Mouse (Mus musculus) kidney, postnatal 36 days (tissue): Measurements from ENCODE around the gene St6galnac3.

Experiments
- DNase-seq, 2 experiments: peaks; one replicate each; pipeline ENCODE4 v3.0.0; 2021 to 2022; ENCODE audit warnings: mixed read lengths in 2 of 2

Gene St6galnac3

DNA sequence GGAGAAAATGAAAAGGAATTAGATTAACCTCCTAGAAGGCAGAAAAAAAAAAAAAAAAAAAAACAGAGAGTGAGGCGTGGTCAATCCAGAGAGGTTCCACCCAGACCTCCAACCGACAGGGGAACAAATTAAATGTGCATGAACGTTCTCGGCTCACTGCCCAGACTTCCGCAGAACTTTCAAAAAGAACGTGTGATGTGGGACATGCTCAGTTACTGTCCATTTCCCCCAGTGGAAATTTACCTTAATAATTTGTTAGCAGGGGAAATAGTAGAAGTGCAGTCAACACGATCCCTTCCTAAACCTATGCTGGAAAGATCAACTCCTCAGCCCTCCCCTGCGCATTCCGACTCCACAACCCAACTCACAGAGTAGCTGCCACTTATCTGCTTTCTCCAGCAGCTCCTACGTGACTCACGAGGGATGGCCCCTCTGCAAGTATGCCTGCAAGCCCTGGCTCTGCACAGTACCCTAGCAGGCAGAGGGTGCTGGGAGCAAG, 35.1 kb downstream of the St6galnac3 start:
- DNase-seq: peak; percentile 81

- no peak for DNase-seq
These were observed 37.1 kb downstream of the St6galnac3 start for GRCm38 (mm10) chr3:153687896-153688295.

DNA sequence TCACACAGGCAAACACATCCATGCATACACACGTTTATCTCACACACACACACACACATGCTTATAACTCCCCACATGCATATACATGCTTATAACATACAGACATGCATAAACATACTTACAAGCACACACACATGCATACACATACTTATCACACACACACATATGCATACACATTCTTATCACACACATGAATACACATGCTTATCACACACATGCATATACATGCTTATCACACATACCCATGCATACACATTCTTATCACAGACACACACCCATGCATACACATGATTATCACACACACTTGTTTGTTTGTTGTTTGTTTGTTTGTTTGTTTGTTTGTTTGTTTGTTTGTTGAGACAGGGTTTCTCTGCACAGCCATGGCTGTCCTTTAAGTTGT, 40.1 kb downstream of the St6galnac3 start:
- DNase-seq: no peak

GRCm38 (mm10) chr3:153682303-153682702, 42.7 kb downstream of the St6galnac3 start:
- DNase-seq: no peak

DNA sequence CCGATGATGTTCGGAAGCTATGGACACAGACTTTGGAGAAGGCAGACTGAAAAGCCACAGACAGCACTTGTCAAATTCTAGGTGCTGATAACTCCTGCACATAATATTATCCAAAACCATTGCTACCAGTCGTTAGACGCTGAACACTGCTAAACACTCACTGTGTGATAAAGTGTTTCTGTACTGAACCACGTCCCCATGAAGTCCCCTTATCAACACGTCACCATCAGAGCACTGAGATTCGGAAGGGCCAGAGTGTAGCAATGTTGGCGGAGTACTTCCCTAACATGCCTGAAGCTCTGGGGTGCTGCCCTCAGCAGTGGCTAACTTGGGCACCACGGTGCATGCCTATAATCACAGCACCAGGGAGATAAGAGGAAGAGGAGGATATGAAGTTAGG, 43.3 kb downstream of the St6galnac3 start:
- no peak for DNase-seq

DNA sequence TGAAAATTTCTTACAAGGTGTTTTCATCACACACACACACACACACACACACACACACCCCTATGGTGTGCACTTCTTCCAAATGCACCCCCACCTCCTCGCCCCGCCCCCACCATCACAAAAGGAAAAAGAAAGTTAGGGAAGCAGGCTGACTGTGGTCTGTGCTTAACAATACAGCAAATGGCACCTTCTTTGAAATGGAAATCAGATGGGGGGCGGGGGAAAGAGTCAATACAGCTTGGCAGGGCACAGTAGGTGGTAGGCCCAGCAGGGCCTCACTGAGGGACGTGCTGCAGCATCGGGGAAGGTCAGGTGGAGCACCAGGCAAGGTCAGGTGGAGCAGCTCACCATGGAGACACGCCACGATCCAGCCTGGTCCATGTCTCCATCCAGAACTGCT, 49.1 kb downstream of the St6galnac3 start:
- DNase-seq: no peak

GRCm38 (mm10) chr3:153675073-153675472, 49.9 kb downstream of the St6galnac3 start:
- peak in 1 of 2 experiments; percentile 58 for DNase-seq

GRCm38 (mm10) chr3:153674359-153674758, 50.6 kb downstream of the St6galnac3 start:
- DNase-seq: no peak

DNA sequence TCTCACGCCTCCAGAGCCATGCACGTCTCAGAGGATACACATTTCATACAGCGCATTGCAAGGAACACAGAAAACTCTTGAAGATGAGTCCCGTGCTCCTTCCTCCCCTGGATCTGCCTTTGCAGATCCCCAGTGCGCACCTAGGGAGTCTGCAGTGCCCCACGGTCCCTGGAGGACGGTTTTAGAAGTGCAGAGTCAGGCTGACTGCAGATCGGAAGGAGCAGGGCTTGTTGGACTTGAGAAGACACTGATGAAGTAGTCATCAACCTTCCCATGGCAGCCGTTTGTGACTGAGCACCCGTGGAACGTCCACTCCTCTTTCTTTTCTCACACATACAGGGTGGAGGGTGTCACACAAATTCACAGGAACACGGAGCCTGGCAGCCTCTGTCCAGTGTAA, 51.5 kb downstream of the St6galnac3 start:
- DNase-seq: no peak

- no peak for DNase-seq
These were observed 53.9 kb downstream of the St6galnac3 start for GRCm38 (mm10) chr3:153670953-153671674.

GRCm38 (mm10) chr3:153669737-153670435, 55.1 kb downstream of the St6galnac3 start:
- DNase-seq: peak; percentile 52 to 74

DNA sequence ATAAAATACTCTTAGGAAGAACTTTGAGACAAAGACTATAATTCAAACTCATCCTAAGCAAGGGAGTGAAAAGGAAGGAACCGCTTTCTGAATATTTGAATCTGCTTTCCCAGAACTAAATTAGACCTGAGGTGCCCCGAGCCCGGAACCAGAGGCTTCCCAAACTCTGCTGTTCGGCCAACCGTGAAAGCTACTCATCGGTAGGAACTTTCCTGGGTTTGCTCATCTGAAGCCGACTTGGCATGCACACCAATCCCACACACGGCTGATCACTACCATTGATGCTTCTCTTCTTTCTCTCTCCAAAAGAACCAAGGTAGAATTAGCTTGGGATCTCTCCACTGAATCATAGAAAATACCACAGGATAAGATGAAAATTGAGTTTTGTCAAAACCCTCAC, 55.6 kb downstream of the St6galnac3 start:
- DNase-seq: peak; percentile 76 to 79

GRCm38 (mm10) chr3:153668447-153669290, 56.3 kb downstream of the St6galnac3 start:
- peak; percentile 84 for DNase-seq

- no peak for DNase-seq
These were observed 60.3 kb downstream of the St6galnac3 start for GRCm38 (mm10) chr3:153664696-153665095.

- no peak for DNase-seq
These were observed 61.0 kb downstream of the St6galnac3 start for GRCm38 (mm10) chr3:153663841-153664427.

GRCm38 (mm10) chr3:153662796-153663195, 62.2 kb downstream of the St6galnac3 start:
- DNase-seq: no peak

DNA sequence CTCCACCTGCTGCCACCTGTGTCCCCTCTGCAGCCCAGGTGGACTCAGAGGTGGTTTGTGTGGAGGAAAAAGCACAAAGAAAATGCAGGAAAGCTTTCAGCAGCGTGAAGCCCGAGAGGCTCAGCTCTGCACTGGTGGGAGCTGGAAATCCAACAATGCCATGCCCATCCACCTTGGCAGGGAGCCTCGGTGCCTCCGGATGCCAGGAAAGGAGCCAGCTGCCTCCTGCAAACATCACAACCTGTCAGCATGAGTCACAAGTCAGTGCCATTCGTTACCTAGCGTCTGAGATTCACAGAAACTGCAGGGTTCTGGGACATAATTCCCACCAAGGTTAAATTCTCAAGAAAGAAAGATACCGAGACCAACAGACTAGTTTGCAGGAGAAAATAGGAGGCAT, 63.0 kb downstream of the St6galnac3 start:
- DNase-seq: peak; percentile 29 to 50

DNA sequence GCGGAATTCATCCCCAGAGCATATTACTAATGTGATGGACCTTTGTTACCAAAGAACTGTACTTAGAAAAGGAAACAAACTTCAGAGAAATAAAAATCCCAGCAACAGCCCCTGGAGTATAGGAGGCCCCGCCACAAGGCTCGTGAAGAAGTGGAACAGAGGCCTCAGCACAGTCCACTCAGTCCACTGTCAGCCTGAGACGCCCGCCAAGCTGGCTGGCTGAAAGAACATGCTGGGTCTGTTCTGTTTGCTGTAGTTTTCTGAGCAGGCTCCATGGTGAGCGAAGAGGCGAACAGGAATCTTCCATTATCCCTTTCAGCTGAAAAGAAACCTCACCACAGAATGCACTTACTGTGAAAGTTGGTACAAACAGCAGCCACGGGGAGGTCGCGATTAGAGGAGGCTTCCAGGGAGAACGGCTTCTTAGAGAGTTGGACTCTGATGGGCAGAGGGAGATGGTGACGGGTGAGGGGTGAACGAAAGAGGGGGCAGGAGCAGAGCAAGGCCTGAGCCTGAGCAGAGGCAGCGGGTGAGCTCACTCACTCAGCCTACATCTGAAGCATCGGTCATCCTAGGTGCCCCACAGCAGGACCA, 65.3 kb downstream of the St6galnac3 start:
- no peak for DNase-seq

DNA sequence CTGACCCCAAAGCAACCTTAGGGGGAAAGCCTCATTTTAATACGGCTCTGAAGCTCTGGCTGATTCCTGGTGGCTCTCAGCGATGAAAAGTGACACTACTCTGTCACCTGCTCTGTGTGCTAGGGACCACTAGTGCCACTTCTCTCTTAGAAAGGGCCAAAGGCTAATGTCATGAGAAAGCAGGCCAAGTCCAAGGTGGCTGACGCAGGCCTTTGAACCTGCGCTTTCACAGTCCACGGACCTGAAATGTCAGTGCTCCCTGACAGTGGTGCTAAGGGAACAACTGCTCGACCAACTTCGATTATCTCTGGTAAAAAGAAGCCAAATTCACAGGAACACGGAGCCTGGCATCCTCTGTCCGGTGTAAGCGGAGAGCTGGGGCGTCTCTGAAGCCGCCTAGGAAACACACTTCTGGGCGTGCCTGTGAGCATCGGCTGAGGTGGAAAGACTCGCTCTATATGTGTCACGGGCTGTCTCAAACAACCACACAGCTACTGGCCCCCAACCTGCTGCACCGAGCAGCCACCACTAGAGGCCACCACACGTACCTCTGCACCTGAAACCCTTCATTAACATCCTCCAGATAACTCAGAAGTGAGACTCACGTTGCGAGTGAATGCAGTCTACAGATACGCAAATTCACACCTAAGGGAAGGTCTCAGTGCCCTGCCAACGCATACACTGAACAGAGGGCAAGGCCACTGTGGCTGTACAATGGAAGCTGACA, 66.8 kb downstream of the St6galnac3 start:
- DNase-seq: peak; percentile 62 to 80

- DNase-seq: peak; percentile 63 to 78
These were observed 69.9 kb downstream of the St6galnac3 start for GRCm38 (mm10) chr3:153655071-153655470.

DNA sequence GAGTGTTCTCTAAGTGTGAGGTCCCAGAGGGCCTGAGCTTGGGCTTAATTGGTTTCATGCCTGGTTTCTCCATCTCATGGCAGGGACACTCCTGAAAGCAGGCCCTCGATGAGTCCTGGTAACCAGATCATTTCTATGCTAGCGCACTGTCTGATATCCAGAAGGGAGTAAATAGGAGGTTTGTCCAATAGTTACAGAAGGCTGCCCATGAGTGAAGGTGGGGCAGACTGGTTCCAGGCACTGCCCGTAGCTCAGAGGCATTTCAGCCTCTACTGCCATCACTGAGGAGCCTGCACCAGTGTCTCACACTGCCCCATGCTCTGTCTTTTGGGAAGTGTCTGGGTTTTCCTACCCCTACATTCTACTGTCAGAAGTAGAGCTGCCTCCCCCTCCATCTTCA, 72.1 kb downstream of the St6galnac3 start:
- DNase-seq: no peak

- DNase-seq: no peak
These were observed 76.3 kb downstream of the St6galnac3 start for GRCm38 (mm10) chr3:153648713-153649112.
